Mouse (Mus musculus) urinary bladder, postnatal 25 days (tissue): ENCODE measurements around the gene Scp2.
A peak's percentile ranks its signal among the peaks of the same experiment; 100 is the strongest.
"Not testable (repeated sequence)": the region's sequence is repeated elsewhere in the genome, so short reads cannot be mapped to it uniquely, and the experiment has no call there.

ENCODE experiments used
- DNase-seq: peaks from one replicate; pipeline ENCODE4 v3.0.0; 2022; ENCODE audit warnings: low spot score

Scp2 gene

DNA sequence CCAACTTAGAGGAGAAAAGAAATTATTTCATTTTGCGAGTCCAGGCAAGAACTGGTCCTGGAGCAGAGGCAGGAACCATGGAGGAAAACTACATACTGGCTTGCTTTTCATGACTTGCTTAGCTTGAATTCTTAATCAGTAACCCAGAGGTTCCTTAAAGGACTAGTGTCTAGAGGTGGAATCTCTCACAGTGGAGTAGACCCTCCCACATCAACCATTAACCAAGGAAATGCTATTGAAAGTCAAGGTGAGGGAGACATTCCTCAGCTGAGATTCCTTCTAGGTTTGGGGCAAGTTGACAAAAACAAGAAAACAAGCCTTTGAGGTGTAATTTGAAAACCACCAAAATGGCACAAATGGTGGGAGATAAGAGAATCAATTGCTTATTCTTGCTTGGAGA, at the start of gene Scp2:
Gene Scp2 (minus strand): TSS at position 119 of the 400 bp plus-strand sequence.
- no peak for DNase-seq

DNA sequence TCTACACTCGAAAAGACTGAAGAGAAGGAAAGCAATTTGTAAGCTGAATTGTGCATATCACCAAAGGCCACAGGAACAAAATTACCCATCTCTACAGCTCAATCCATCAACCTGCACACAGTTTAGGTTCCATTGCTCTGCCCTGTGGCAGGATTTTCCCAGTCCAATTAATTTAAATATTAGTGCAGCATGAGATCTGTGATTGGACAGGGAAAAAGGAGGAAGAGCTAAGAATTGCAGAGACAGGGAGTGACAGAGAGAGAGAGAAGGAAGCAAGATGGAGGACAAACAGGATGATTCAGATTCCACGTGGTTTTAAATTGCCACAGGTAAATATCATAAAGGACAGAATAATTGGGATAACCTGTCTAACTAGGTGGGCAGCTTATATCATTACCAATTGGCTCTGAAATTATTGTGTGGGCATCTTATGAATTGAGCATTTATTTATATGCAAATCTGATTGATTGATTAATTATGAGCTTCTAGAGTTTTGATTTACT, 48.1 kb upstream of the Scp2 start:
- no peak for DNase-seq

DNA sequence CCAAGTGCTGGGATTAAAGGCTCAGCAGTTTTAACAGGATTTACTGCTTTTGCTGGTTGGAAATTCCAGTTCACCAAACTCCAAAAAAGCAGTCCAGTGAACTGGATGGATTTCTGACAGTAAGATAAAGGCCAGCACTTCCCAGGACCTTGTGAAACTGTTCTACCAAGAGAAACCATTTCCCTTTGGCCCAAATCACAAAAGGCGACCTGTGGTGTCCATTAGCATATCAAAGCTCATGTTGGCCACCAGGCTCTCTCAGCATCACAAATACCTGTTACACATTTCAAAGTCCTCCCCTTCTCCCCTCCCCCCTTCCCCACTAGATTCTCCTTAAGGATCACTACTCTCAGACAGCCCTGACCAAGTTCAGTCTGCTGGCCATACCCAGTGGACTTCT, 37.5 kb upstream of the Scp2 start:
- no peak for DNase-seq

DNA sequence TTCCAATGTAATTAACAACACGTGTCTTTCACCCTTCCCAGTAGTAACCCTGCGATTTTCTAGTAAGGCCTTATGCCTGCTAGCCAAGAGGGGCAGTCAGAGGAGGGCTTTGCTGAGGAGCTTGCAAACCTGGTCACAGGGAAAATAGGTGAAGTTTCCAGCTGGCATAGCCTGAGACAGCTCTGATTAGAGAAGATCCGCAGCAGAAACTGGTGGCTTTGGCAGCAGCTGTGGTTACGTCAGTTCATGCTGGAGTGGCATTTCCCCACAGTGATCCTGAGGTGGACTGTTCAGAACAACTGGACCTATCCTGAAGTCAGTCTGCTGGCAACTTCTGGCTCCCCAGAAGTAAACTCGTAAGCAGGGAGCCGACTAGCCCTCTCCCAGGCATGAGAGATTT, 23.3 kb upstream of the Scp2 start:
- DNase-seq = no peak

- no peak for DNase-seq
Observed at GRCm38 (mm10) chr4:108166874-108167273, 22.1 kb upstream of the Scp2 start.

DNA sequence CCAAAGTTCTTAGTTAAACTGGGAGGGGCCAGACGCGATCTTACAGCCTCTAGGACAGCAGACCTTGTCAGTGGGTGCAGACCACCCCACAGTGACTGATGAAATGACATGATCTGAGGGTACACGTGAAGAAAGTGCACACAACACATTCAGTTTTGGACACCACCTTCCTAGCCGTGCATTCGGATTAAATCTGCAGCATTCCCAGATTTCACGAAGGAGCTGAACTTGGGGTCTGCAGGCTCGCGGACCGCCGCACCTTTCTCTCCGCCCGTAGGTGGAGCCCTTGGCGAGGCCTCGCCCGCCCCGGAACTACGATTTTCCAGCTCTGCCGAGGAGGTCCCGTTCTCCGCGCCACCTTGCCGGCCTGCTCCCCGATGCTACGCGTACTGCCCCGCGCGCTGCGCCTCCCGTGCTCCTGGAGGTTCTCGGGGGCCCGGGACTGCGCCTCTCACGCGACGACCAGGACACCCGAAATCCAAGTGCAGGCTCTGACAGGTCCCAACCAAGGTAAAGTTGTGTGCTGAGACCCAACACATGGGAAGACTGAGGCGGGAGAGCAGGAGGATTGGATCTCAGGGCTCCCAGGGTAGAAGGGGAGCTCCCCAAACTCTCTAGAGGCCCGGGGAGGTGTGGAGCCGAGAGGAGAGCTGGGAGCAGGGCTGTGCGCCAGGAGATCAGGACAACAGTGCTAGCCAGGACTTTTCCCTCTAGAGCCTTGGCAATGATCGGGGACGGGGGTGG, 20.5 kb upstream of the Scp2 start, which contains the start of gene Echdc2:
Gene Echdc2 (plus strand): TSS at position 286 of the 744 bp plus-strand sequence.
- DNase-seq = peak; percentile 33

- DNase-seq = no peak
Observed at GRCm38 (mm10) chr4:108163291-108163690, 18.5 kb upstream of the Scp2 start.

- DNase-seq = no peak
Observed at GRCm38 (mm10) chr4:108161936-108162335, 17.1 kb upstream of the Scp2 start.

- not testable (repeated sequence) for DNase-seq
Observed at GRCm38 (mm10) chr4:108155141-108155540, 10.3 kb upstream of the Scp2 start.

DNA sequence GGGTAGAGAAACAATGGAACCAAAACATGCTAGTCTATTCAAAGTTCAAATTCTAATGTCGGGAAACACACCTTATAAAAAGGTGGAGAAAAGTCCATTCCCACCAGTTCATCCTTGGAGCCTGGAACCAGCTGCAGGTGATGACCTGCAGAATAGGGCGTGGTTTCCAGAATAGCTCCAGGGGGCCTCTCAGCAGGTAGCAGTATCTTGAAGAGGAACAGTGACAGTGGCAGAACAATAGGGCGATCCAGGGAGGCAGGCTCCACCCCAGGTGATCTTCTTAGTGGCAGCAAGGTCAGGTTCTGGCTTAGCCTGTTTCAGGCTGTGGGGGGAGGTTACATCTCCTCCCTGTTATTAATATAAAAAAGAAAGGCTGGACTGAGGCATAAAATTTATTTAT, 756 bp upstream of the Scp2 start:
- DNase-seq = not testable (repeated sequence)

DNA sequence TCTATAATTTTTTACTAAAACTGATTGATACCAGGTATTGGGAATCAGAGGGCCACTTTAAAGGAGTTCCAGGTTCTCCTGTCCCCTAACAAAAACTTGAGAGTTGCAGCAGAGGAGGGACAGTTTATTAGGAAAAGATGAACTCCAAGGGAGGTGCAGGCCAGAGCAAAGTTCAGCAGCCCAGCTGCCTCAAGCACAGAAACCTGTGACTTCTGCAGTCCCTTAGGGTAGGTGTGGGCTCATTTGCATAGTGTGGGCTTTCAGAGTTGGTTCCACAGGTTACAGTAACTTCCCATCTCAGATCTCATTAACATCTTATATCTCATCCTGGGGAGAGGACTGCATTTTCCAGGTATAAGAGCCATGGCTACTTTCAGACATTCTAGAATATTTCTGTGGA, 1.0 kb downstream of the Scp2 start:
- DNase-seq = no peak

DNA sequence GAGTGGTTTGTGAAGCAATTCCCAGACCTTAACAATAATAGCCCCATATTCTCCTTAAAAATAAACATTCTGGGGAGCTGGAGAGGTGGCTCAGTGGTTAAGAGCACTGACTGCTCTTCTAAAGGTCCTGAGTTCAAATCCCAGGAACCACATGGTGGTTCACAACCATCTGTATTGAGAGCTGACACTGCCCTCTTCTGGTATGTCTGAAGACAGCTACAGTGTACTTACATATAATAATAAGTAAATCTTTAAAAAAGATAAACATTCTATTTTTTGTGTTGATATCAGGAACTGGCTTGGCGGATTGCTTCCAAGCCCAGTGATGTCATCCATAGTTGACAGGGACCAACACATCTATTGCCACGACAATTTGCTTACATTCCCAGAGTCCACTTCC, 1.6 kb downstream of the Scp2 start:
- DNase-seq = not testable (repeated sequence)

DNA sequence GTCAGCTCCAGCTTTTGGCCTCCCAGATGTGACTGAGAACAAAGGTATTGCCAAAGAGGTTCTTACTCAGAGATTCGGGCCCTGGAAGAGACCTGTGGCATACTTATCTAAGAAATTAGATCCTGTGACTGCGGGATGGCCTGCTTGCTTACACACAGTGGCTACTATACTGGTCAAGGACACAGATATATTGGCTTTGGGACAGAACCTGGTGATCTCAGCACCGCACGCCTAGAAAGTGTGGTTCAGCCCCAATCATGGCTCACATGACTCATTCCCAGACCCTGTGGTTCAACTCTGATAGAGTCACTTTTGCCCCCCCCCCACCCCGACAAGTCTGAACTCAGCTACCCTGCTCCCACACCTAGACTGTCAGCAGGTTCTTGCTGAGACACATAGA, 7.9 kb downstream of the Scp2 start:
- DNase-seq = no peak

GRCm38 (mm10) chr4:108130452-108130851, 14.3 kb downstream of the Scp2 start:
- no peak for DNase-seq

- no peak for DNase-seq
Observed at GRCm38 (mm10) chr4:108128339-108128738, 16.5 kb downstream of the Scp2 start.

GRCm38 (mm10) chr4:108127516-108127915, 17.3 kb downstream of the Scp2 start:
- DNase-seq = no peak

- no peak for DNase-seq
Observed at GRCm38 (mm10) chr4:108126260-108126659, 18.5 kb downstream of the Scp2 start.

GRCm38 (mm10) chr4:108124104-108124503, 20.7 kb downstream of the Scp2 start:
- DNase-seq = no peak

DNA sequence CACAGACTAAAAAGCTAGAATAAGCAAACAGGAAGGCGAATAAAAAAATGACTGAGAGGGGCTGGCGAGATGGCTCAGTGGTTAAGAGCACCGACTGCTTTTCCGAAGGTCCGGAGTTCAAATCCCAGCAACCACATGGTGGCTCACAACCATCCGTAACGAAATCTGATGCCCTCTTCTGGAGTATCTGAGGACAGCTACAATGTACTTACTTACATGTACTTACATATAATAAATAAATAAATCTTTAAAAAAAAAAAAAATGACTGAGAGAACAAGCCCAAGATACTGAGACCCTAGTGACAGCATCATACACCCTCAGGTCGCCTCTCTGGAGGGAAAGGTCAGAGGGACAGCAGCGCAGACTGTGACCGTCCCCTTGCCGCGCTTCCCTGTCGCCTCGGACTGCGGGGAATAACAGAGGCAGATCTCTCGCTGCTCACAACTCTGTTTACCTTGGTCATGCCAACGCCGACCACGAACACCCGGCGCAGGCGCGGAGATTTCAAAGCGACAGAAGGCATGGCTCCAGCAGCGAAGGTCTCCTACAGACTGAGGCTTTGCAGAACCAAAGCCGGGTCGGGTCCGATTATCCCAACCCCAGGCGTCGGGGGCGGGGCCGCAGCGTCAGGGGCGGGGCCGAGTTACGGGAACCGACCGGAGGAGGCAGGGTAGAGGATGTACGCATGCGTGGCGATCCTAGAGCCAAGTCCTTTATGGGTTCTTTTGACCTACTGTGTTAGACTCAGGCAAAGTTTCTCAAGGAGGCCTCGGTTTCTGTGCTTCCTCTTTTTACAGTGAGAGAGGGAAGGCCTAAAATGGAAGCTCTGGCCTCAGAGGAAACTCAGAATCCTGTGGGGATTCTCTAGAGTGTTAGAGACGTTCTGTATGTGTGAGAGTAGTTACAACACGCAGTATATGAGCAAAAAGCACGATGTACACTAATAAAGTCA, 26.6 kb downstream of the Scp2 start:
- DNase-seq = peak; percentile 92

GRCm38 (mm10) chr4:108117488-108117887, 27.3 kb downstream of the Scp2 start:
- no peak for DNase-seq

DNA sequence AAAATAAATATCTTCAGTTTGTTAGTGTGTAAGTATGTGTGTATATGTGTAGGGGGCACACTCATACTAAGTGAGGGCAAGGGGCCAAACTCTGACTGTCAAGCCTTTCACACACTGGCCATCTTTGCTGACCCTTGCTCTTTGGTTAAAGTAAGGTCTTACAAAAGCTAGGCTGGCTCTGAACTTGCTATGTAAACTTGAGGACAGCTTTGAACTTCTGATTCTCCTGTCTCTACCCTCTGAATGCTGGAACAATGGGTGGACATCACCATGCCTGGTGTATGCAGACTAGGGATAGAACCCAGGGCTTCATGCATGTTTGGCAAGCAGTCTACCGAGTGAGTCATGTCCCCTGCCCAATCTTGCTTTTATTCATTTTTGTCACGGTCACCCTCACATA, 28.3 kb downstream of the Scp2 start:
- DNase-seq = no peak

DNA sequence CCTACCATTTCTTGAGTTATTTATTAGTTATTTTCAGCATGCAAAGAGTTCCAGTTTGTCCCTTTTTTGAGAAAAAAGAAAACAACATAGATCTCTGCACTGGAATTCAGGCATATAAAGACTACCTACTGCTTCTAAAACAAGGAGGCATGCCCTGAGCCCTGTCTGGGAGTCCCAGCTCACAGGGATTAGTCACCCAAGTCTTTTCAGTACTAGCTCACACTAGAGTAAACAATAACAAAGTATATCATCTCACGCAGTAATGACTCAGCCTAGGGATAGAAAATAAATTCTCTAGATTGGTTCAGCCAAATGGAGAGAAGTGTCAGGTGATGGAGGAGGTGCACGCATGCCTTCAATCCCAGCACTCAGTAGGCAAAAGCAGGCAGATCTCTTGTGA, 34.1 kb downstream of the Scp2 start:
- no peak for DNase-seq

- no peak for DNase-seq
Observed at GRCm38 (mm10) chr4:108109728-108110127, 35.1 kb downstream of the Scp2 start.
